Mouse (Mus musculus) testis, adult 2 months (tissue): Measurements from ENCODE around the gene Gnl1.

Source experiments
- CTCF ChIP-seq: fragments of 200-500 bp; IDR thresholded peaks from 2 replicates; pipeline ENCODE4 v1.5.1; 2012; ENCODE audit warnings: low read depth, mild to moderate bottlenecking, inconsistent platforms, low read length, moderate library complexity; ENCODE audit not compliant: control insufficient read depth, insufficient read depth, insufficient replicate concordance
- POLR2A ChIP-seq: fragments of 200-500 bp; IDR thresholded peaks from 2 replicates; pipeline ENCODE4 v1.6.1; 2012; ENCODE audit warnings: low read depth, mild to moderate bottlenecking, inconsistent platforms, low read length, moderate library complexity; ENCODE audit not compliant: control insufficient read depth

DNA sequence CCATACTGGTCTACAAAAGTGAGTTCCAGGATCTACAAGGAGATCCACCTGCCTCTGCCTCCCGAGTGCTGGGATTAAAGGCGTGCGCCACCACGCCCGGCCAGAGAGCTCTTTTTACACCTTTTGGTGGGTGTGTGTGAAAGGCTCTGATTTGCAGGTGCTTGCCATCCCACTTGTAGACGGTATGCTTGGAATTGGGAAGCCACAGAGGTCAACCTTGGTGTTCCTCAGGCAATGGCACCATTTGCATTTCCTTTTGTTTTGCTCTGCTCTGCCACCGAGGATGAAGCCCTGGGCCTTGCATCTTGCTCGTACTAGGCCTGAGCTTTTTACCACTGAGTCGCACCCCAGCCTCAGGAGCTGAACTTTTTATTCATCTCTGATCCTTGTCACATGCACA, 2.1 kb downstream of the Gnl1 start:
- TF ChIP-seq CTCF (no peak), POLR2A (no peak)
